Comparison of ENCODE assay signal across 34 mouse cellular contexts in the genomic region with DNA sequence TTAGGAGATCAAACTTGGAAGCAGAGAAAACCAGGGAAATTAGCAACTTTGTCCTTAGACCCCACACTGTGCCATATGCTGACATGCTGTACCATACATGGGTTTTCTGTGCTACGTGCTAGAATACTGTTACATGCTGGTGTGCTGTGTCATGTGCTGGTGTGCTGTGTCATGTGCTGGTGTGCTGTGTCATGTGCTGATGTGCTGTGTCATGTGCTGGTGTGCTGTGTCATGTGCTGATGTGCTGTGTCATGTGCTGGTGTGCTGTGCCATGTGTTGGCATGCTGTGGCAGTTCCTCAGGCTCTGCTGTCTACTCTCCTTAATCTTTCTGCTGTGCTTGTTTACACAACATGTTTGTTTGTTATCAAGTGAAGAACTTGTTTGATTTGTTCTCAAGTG.
DNase-seq lines count a peak whose midpoint lies in the region; ATAC-seq and TF ChIP-seq lines count a peak whose summit lies in the region.
"Had no signal": no experiment of that assay in that cellular context is flagged by ENCODE, and none has a peak within 500 bp of the region (broad histone marks: within the 10 kb centered on the region; RNA-seq: fewer than 3 reads in every experiment).

No protein-coding gene starts in this region.

- peaks cover 3 to 22% of the 10 kb centered on the region in 2 experiments for H3K36me3 ChIP-seq in CH12.LX (replicated peaks in 1 of 2; ENCODE audit: control insufficient read depth in 1 of 2, insufficient read depth in 1 of 2, low read length in 1 of 2)
- H3K36me3 ChIP-seq in MEL (ENCODE audit: control insufficient read depth in 1 of 2, insufficient read depth in 2 of 2, low read length in 2 of 2): no peaks in the 10 kb centered on the region; a peak in 1 of 4 replicates
- H3K36me3 ChIP-seq in liver, embryonic 13.5 days: no peaks in the 10 kb centered on the region
- H3K36me3 ChIP-seq: embryonic facial prominence, embryonic 10.5 days; embryonic facial prominence, embryonic 15.5 days; neural tube, embryonic 12.5 days had no signal

- H3K27me3 ChIP-seq in CH12.LX (replicated peaks) (no peaks in the 10 kb centered on the region), MEL (ENCODE audit: control insufficient read depth in 1 of 2, insufficient read depth in 2 of 2, low read length in 2 of 2) (no peaks in the 10 kb centered on the region)
- H3K27me3 ChIP-seq in liver, embryonic 13.5 days: no peaks in the 10 kb centered on the region
- H3K27me3 ChIP-seq: embryonic facial prominence, embryonic 15.5 days; heart, embryonic 12.5 days; hindbrain, embryonic 13.5 days; neural tube, embryonic 12.5 days had no signal

- in situ Hi-C loops in CH12.LX (cut with MboI; ENCODE audit: low pct_ligation_motif_present, low pct_unique_long_range_greater_than_20kb, low sequenced_read_pairs): no loop called here

- H3K4me1 ChIP-seq in CH12.LX (ENCODE audit: control insufficient read depth in 1 of 2, insufficient read depth in 2 of 2) (peaks cover 3 to 22% of the 10 kb centered on the region in 2 experiments), MEL (ENCODE audit: control insufficient read depth in 1 of 2, insufficient read depth in 2 of 2, low read length in 2 of 2) (peaks cover 0 to 2% of the 10 kb centered on the region in 2 experiments; a peak in 1 of 4 replicates)
- H3K4me1 ChIP-seq in liver, embryonic 13.5 days (replicated peaks): no peaks in the 10 kb centered on the region
- H3K4me1 ChIP-seq: neural tube, embryonic 12.5 days had no signal

- TF ChIP-seq CTCF in CH12.LX (conservative IDR thresholded peaks at IDR 0.05 in 1 of 2, IDR thresholded peaks at IDR 0.05 in 1 of 2; ENCODE audit: low read depth in 2 of 2, low read length in 2 of 2) (no peak), MEL (IDR thresholded peaks at IDR 0.05 in 2 of 3, conservative IDR thresholded peaks at IDR 0.05 in 1 of 3; ENCODE audit: control insufficient read depth in 1 of 3, insufficient read depth in 1 of 3, low read depth in 2 of 3, low read length in 3 of 3, poor library complexity in 1 of 3, severe bottlenecking in 1 of 3) (no peak)

- TF ChIP-seq RAD21 in CH12.LX (IDR thresholded peaks at IDR 0.05; ENCODE audit: low read depth, low read length): no peak
- no peak for TF ChIP-seq RAD21 in MEL (IDR thresholded peaks at IDR 0.05; ENCODE audit: low read depth, low read length)

- no peak for DNase-seq in CH12.LX (ENCODE audit: extremely low read depth)
- peak; percentile 25 for DNase-seq in MEL (ENCODE audit: low read depth, low spot score)
- peak; percentile 1 for DNase-seq in liver, embryonic 13.5 days
- no peak for DNase-seq in adipocyte (ENCODE audit: low spot score)
- no peak for DNase-seq in frontal cortex, adult 2 months (ENCODE audit: extremely low spot score in 1 of 2, low spot score in 1 of 2)
- DNase-seq: adrenal gland, postnatal 10 days; cerebellum, adult 11 months; cerebellum, adult 9-10 months; gastrocnemius, adult 2 months; gastrocnemius, postnatal 36 days; heart, adult 2 months; heart, postnatal 4 days; kidney, adult 9 months; kidney, postnatal 10 days; layer of hippocampus, adult 9-11 months; lung, adult 18-20 months; lung, postnatal 4 days; right cerebral cortex, adult 18-20 months; spleen, adult 18-20 months; thymus, adult 18-20 months; thymus, postnatal 25 days had no signal

- 71% methylated on average over 1 of the region's 1 CpGs for WGBS in liver, embryonic 13.5 days (ENCODE audit: insufficient replicate concordance)

- ATAC-seq in liver, embryonic 13.5 days (ENCODE audit: low read depth): peak; percentile 58; the same call in 1 of the 2 replicates
- ATAC-seq in megakaryocyte progenitor cell, adult 5-6 weeks (replicated peaks; ENCODE audit: poor library complexity): peak; percentile 83
- no peak for ATAC-seq in cerebellum, adult (ENCODE audit: insufficient number of reproducible peaks, low FRiP score, low TSS enrichment)
- ATAC-seq: CD4-positive, CD25-positive, alpha-beta regulatory T cell, adult 4 months; forebrain, embryonic 14.5 days; intestine, postnatal 0 days; lung, postnatal 0 days had no signal

- H3K9ac ChIP-seq in CH12.LX (ENCODE audit: insufficient read depth, low read depth): no peak overlapping the region
- no peak overlapping the region for H3K9ac ChIP-seq in MEL (ENCODE audit: control insufficient read depth, low read depth, low read length, poor library complexity, severe bottlenecking)
- no peak overlapping the region for H3K9ac ChIP-seq in liver, embryonic 13.5 days
- H3K9ac ChIP-seq: embryonic facial prominence, embryonic 15.5 days; heart, embryonic 12.5 days; hindbrain, embryonic 13.5 days; neural tube, embryonic 12.5 days had no signal

- TF ChIP-seq POLR2A in CH12.LX (IDR thresholded peaks at IDR 0.05; ENCODE audit: low read depth, low read length) (no peak), MEL (IDR thresholded peaks at IDR 0.05; ENCODE audit: control insufficient read depth in 1 of 2, insufficient read depth in 1 of 2, low read depth in 1 of 2, low read length in 2 of 2, poor library complexity in 1 of 2) (no peak)

- no peak for TF ChIP-seq EP300 in CH12.LX (IDR thresholded peaks at IDR 0.05; ENCODE audit: low read length)
- peak in 1 of 2 experiments; percentile 28; a peak in 2 of 4 replicates for TF ChIP-seq EP300 in MEL (IDR thresholded peaks at IDR 0.05; ENCODE audit: low read depth in 1 of 2, low read length in 2 of 2)

- H3K79me2 ChIP-seq in CH12.LX (replicated peaks; ENCODE audit: control insufficient read depth, extremely low read depth, insufficient read depth, poor library complexity, severe bottlenecking) (no peaks in the 10 kb centered on the region), MEL (ENCODE audit: control insufficient read depth, insufficient read depth, low read length, poor library complexity) (no peaks in the 10 kb centered on the region)

- no peak overlapping the region; the same call in 1 of the 2 replicates for H3K27ac ChIP-seq in CH12.LX (ENCODE audit: insufficient read depth, low read depth)
- H3K27ac ChIP-seq in MEL (ENCODE audit: control insufficient read depth, low read depth, low read length): no peak overlapping the region
- no peak overlapping the region for H3K27ac ChIP-seq in liver, embryonic 13.5 days
- H3K27ac ChIP-seq: embryonic facial prominence, embryonic 10.5 days; embryonic facial prominence, embryonic 15.5 days; gastrocnemius, adult 2 months; heart, adult 2 months; hindbrain, embryonic 13.5 days; neural tube, embryonic 12.5 days had no signal

- no peak overlapping the region for H3K4me3 ChIP-seq in CH12.LX (replicated peaks in 1 of 3; ENCODE audit: low read depth in 2 of 3, low read length in 2 of 3, poor library complexity in 1 of 3)
- H3K4me3 ChIP-seq in MEL (ENCODE audit: control insufficient read depth in 1 of 2, insufficient read depth in 1 of 2, low read depth in 2 of 2, low read length in 2 of 2): no peak overlapping the region
- H3K4me3 ChIP-seq in liver, embryonic 13.5 days (replicated peaks): no peak overlapping the region
- H3K4me3 ChIP-seq: embryonic facial prominence, embryonic 10.5 days; embryonic facial prominence, embryonic 15.5 days; gastrocnemius, adult 2 months; heart, adult 2 months; heart, embryonic 12.5 days; hindbrain, embryonic 13.5 days; myocyte; neural tube, embryonic 12.5 days had no signal

- no peaks in the 10 kb centered on the region for H3K9me3 ChIP-seq in CH12.LX (replicated peaks; ENCODE audit: low read length)
- H3K9me3 ChIP-seq in MEL (replicated peaks; ENCODE audit: insufficient read depth, low read length): no peaks in the 10 kb centered on the region
- H3K9me3 ChIP-seq in liver, embryonic 13.5 days (replicated peaks): no peaks in the 10 kb centered on the region
- H3K9me3 ChIP-seq: embryonic facial prominence, embryonic 10.5 days; embryonic facial prominence, embryonic 15.5 days; heart, embryonic 12.5 days; hindbrain, embryonic 13.5 days; neural tube, embryonic 12.5 days had no signal

- dilution Hi-C loops in CH12.LX (cut with MboI; ENCODE audit: extremely low pct_ligation_motif_present, extremely low pct_unique_long_range_greater_than_20kb, low sequenced_read_pairs): no loop called here

- no peak overlapping the region for H3K4me2 ChIP-seq in CH12.LX (ENCODE audit: insufficient read depth, low read depth, poor library complexity, severe bottlenecking)
- no peak overlapping the region for H3K4me2 ChIP-seq in liver, embryonic 13.5 days
- H3K4me2 ChIP-seq: embryonic facial prominence, embryonic 15.5 days; heart, embryonic 12.5 days; hindbrain, embryonic 13.5 days; midbrain, embryonic 11.5 days; neural tube, embryonic 12.5 days had no signal

TF ChIP-seq in CH12.LX, 34 proteins besides CTCF, POLR2A, EP300 and RAD21:
- TF ChIP-seq JUN (IDR thresholded peaks at IDR 0.05; ENCODE audit: insufficient read depth, low read depth, low read length) (no peak), MAFK (IDR thresholded peaks at IDR 0.05; ENCODE audit: insufficient replicate concordance, low read length) (no peak), BHLHE40 (IDR thresholded peaks at IDR 0.05; ENCODE audit: low read depth, low read length) (peak; percentile 57)

TF ChIP-seq in MEL, 35 proteins besides CTCF, POLR2A, EP300 and RAD21:
- TF ChIP-seq USF2 (IDR thresholded peaks at IDR 0.05; ENCODE audit: borderline replicate concordance in 1 of 2, insufficient read depth in 1 of 2, low read depth in 1 of 2, low read length in 2 of 2): peak in 1 of 2 experiments; percentile 80; a peak in 2 of 4 replicates
- peak; percentile 74 for TF ChIP-seq ETS1 (IDR thresholded peaks at IDR 0.05; ENCODE audit: low read depth, low read length)
- TF ChIP-seq MXI1 (IDR thresholded peaks at IDR 0.05; ENCODE audit: low read depth, low read length): peak; percentile 80; the same call in 1 of the 2 replicates
- peak; percentile 85 for TF ChIP-seq USF1 (IDR thresholded peaks at IDR 0.05; ENCODE audit: low read depth, low read length)
- TF ChIP-seq TCF12 (IDR thresholded peaks at IDR 0.05; ENCODE audit: low read depth, low read length): no peak
- TF ChIP-seq MAX (IDR thresholded peaks at IDR 0.05; ENCODE audit: low read length): peak; percentile 74
- TF ChIP-seq ZNF384 (IDR thresholded peaks at IDR 0.05; ENCODE audit: low read depth, low read length): no peak
- peak; percentile 30; the same call in 1 of the 2 replicates for TF ChIP-seq BHLHE40 (IDR thresholded peaks at IDR 0.05; ENCODE audit: borderline replicate concordance, low read depth, low read length)
- TF ChIP-seq MYC (IDR thresholded peaks at IDR 0.05; ENCODE audit: low read depth, low read length): peak; percentile 56; the same call in 1 of the 2 replicates

Comparison
In these comparisons a context has a peak if more than half of its experiments do, and no peak if none do; other contexts are left out.
1. DNase-seq: peak in MEL (single experiment) and liver, embryonic 13.5 days (single experiment); none in CH12.LX (single experiment), adipocyte (single experiment) and frontal cortex, adult 2 months (0 of 2).